Comparison of ENCODE assay signal across 19 mouse cellular contexts in the genomic region with DNA sequence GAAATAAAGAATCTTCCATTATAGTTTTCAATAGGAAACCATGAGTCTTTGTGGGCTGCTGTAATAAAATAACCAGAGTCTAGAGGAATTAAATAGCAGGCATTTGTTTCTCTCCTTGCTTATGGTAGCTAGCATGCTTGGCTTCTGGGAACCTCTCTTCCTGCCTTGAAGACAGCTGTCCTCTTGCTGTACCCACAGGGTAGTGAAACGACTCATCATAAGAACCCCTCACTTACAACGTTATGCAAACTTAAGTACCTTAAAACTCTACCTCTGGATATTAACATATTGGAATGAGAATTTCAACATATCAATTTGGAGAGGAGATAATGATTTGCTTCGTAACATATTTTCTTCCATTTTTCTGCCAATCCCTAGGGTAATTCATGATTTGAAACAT. TPM values are rescaled to one million over a fixed set of nuclear protein-coding genes. Genes with fewer than 3 reads are reported as not detected.
"Had no signal": no experiment of that assay in that cellular context is flagged by ENCODE, and none has a peak within 500 bp of the region (broad histone marks: within the 10 kb centered on the region; RNA-seq: fewer than 3 reads in every experiment).

No protein-coding gene starts in this region.

- H3K9me3 ChIP-seq: neural tube, embryonic 13.5 days; neural tube, embryonic 15.5 days; stomach, embryonic 15.5 days had no signal

- H3K9ac ChIP-seq: neural tube, embryonic 13.5 days; neural tube, embryonic 15.5 days; stomach, embryonic 15.5 days had no signal

- H3K27ac ChIP-seq: neural tube, embryonic 13.5 days; neural tube, embryonic 15.5 days; stomach, embryonic 15.5 days; stomach, postnatal 0 days had no signal

- H3K36me3 ChIP-seq: neural tube, embryonic 13.5 days; neural tube, embryonic 15.5 days; stomach, embryonic 15.5 days had no signal

- H3K4me3 ChIP-seq: neural tube, embryonic 13.5 days; neural tube, embryonic 15.5 days; stomach, embryonic 15.5 days had no signal

- DNase-seq: retina, postnatal 1 day; right cerebral cortex, adult 18-20 months; right cerebral cortex, postnatal 14 days; right cerebral cortex, postnatal 25 days; right cerebral cortex, postnatal 4 days; spleen, adult 18-20 months; thymus, adult 18-20 months; thymus, adult 2 months; thymus, postnatal 14 days; thymus, postnatal 25 days; thymus, postnatal 36 days; thymus, postnatal 4 days had no signal

- H3K27me3 ChIP-seq: neural tube, embryonic 13.5 days; neural tube, embryonic 15.5 days; stomach, embryonic 15.5 days had no signal

- H3K4me2 ChIP-seq: neural tube, embryonic 13.5 days; neural tube, embryonic 15.5 days; stomach, embryonic 15.5 days had no signal

- H3K4me1 ChIP-seq: neural tube, embryonic 13.5 days; neural tube, embryonic 15.5 days; stomach, embryonic 15.5 days had no signal

RNA-seq across cellular contexts. Expression of gene Tnfsf8, which starts 14.3 kb away (rescaled TPM):
- polyA plus RNA-seq: neural tube, embryonic 13.5 days; neural tube, embryonic 14.5 days; neural tube, embryonic 15.5 days; stomach, embryonic 14.5 days; stomach, embryonic 16.5 days; stomach, postnatal 0 days had no signal
